ENCODE assay signal across 8 mouse cellular contexts in the genomic region with DNA sequence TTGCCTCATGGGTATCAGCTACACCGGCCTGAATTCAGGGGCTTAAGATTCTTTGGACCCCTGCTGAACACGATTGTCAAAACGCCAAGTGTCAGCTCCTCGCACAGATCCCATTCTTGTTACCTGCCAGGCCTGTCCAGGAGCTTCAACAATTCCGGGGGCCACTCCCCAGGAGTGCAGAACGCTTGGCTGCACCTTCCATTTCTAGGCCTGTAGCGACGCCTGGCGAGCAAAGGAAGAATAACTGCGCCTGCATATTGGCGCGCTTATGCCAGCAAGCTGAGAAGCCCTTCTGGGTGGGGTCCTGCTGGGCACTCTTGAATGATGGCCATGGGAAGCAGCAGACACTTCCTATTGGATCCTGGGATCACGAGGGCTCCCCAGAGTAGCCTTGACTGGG. TPM values are rescaled to one million over a fixed set of nuclear protein-coding genes. Genes with fewer than 3 reads are reported as not detected.
A peak's percentile ranks its signal among the peaks of the same experiment; 100 is the strongest.
DNase-seq lines count a peak whose midpoint lies in the region; ATAC-seq lines count a peak whose summit lies in the region.

No protein-coding gene starts in this region.

- H3K27ac ChIP-seq in hindbrain, embryonic 15.5 days (replicated peaks) = no peak overlapping the region

- WGBS in hindbrain, embryonic 15.5 days = under 1% methylated on average over 13 of the region's 13 CpGs

- H3K36me3 ChIP-seq in hindbrain, embryonic 15.5 days = no peaks in the 10 kb centered on the region

- peak; percentile 89 for DNase-seq in NIH3T3 (ENCODE audit: low read depth)
- DNase-seq in cerebellum, postnatal 14 days = peak; percentile 90 to 93
- DNase-seq in gastrocnemius, adult 18-20 months (ENCODE audit: low spot score) = peak; percentile 79
- DNase-seq in layer of hippocampus, postnatal 25 days (ENCODE audit: extremely low spot score in 1 of 2, low spot score in 1 of 2) = peak; percentile 61 to 80
- peak; percentile 83 for DNase-seq in lung, postnatal 14 days
- peak; percentile 86 for DNase-seq in retina, embryonic 14.5 days (ENCODE audit: low spot score)
- peak; percentile 71 to 72 for DNase-seq in thymus, postnatal 36 days

- peaks cover 18% of the 10 kb centered on the region for H3K4me1 ChIP-seq in hindbrain, embryonic 15.5 days (replicated peaks)

- peak overlapping the region; percentile 53 for H3K4me2 ChIP-seq in hindbrain, embryonic 15.5 days

- ATAC-seq in hindbrain, embryonic 15.5 days (ENCODE audit: low FRiP score, low read depth) = peak; percentile 58; the same call in 1 of the 2 replicates

- 0 out of 2 replicates have a peak, but pooled peaks cover 2% of the 10 kb centered on the region for H3K27me3 ChIP-seq in hindbrain, embryonic 15.5 days

- no peaks in the 10 kb centered on the region for H3K9me3 ChIP-seq in hindbrain, embryonic 15.5 days

- H3K9ac ChIP-seq in hindbrain, embryonic 15.5 days = no peak overlapping the region

- H3K4me3 ChIP-seq in hindbrain, embryonic 15.5 days = peak overlapping the region; percentile 20

RNA-seq across cellular contexts. Expression of gene Nxph3, which starts 7.2 kb away (rescaled TPM):
- under 1 TPM; 0.27 to 0.33 TPM for total RNA-seq in gastrocnemius, adult 18-20 months (2021)
- 3.3 and 3.9 TPM in 2 replicates for polyA plus RNA-seq in hindbrain, embryonic 15.5 days (2015; fragmentation: Nextera tagmentation; extraction: Ambion mirVana)
- 10 to 100 TPM; 18.7 to 19.2 TPM for total RNA-seq in layer of hippocampus, postnatal 25 days (2021)

Comparison
In these comparisons a context has a peak if more than half of its experiments do, and no peak if none do; other contexts are left out.
1. RNA of gene Nxph3, which starts 7.2 kb away (total RNA-seq): 18.7 to 19.2 TPM in layer of hippocampus, postnatal 25 days; 0.27 to 0.33 TPM in gastrocnemius, adult 18-20 months; every median in the first group is over 10 times any median in the second.
2. Peak in every context shown above with its lines, with median percentiles within 50 percentile points of each other: DNase-seq.